Mouse (Mus musculus): ENCODE data around the gene Tex45. TPM values are rescaled to one million over a fixed set of nuclear protein-coding genes. Genes with fewer than 3 reads are reported as not detected.

Gene Tex45
- total and polyA plus RNA-seq, 3 experiments, result 0.06 to 0.12 TPM; not detected in 1

- Histone ChIP-seq H3K36me3 (ENCODE audit: control insufficient read depth in 1 of 2, insufficient read depth in 2 of 2, low read length in 2 of 2) (no peaks in the 10 kb centered on the region), H3K4me1 (ENCODE audit: control insufficient read depth in 1 of 2, insufficient read depth in 2 of 2, low read length in 2 of 2) (no peaks in the 10 kb centered on the region), H3K9me3 (replicated peaks; ENCODE audit: insufficient read depth, low read length) (no peaks in the 10 kb centered on the region), H3K4me3 (ENCODE audit: control insufficient read depth in 1 of 2, insufficient read depth in 1 of 2, low read depth in 2 of 2, low read length in 2 of 2) (no peak overlapping the region), H3K9ac (ENCODE audit: control insufficient read depth, low read depth, low read length, poor library complexity, severe bottlenecking) (no peak overlapping the region), H3K27ac (ENCODE audit: control insufficient read depth, low read depth, low read length) (no peak overlapping the region), H3K79me2 (ENCODE audit: control insufficient read depth, insufficient read depth, low read length, poor library complexity) (no peaks in the 10 kb centered on the region), H3K27me3 (ENCODE audit: control insufficient read depth in 1 of 2, insufficient read depth in 2 of 2, low read length in 2 of 2) (no peaks in the 10 kb centered on the region)
- no peak for DNase-seq (ENCODE audit: low read depth, low spot score)
- TF ChIP-seq ZKSCAN1 (IDR thresholded peaks at IDR 0.05; ENCODE audit: low read depth, low read length) (no peak), CTCF (IDR thresholded peaks at IDR 0.05 in 2 of 3, conservative IDR thresholded peaks at IDR 0.05 in 1 of 3; ENCODE audit: control insufficient read depth in 1 of 3, insufficient read depth in 1 of 3, low read depth in 2 of 3, low read length in 3 of 3, poor library complexity in 1 of 3, severe bottlenecking in 1 of 3) (no peak), ZMIZ1 (IDR thresholded peaks at IDR 0.05; ENCODE audit: low read depth, low read length) (no peak), POLR2A (IDR thresholded peaks at IDR 0.05; ENCODE audit: control insufficient read depth in 1 of 2, insufficient read depth in 1 of 2, low read depth in 1 of 2, low read length in 2 of 2, poor library complexity in 1 of 2) (no peak), MYC (IDR thresholded peaks at IDR 0.05; ENCODE audit: low read depth, low read length) (no peak), TAL1 (IDR thresholded peaks at IDR 0.05; ENCODE audit: low read length) (no peak), SMC3 (IDR thresholded peaks at IDR 0.05; ENCODE audit: low read depth, low read length) (no peak), USF2 (IDR thresholded peaks at IDR 0.05; ENCODE audit: borderline replicate concordance in 1 of 2, insufficient read depth in 1 of 2, low read depth in 1 of 2, low read length in 2 of 2) (no peak)
These were observed 40.7 kb upstream of the Tex45 start for GRCm38 (mm10) chr8:3429966-3430365.

DNA sequence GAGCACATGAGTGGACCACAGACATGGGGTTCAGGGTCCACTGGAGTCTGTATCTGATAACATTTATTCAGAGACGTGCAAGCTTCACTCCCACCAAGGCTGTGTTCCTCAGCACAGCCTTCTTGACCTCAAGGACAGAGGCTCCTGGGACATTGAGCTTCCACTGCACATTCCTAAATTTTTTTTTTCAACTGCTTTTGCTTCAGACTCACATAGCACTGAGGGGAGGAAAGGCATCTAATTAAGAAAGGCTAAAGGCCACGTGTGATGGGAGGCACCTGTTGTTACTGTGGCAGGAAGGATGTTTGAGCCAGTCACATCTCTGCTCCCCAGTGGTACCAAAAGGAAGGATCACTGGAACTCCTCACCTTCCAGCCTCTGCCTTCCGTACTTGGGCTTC lies 39.5 kb upstream of the Tex45 start:
- no peak overlapping the region for H3K4me3 ChIP-seq (ENCODE audit: control insufficient read depth in 1 of 2, insufficient read depth in 1 of 2, low read depth in 2 of 2, low read length in 2 of 2)
- no peaks in the 10 kb centered on the region for H3K79me2 ChIP-seq (ENCODE audit: control insufficient read depth, insufficient read depth, low read length, poor library complexity)
- H3K36me3 ChIP-seq (ENCODE audit: control insufficient read depth in 1 of 2, insufficient read depth in 2 of 2, low read length in 2 of 2), result peaks cover 0 to 3% of the 10 kb centered on the region in 2 experiments; a peak in 2 of 4 replicates
- TF ChIP-seq MXI1 (IDR thresholded peaks at IDR 0.05; ENCODE audit: low read depth, low read length) (no peak), MEF2A (IDR thresholded peaks at IDR 0.05; ENCODE audit: extremely low read depth, insufficient replicate concordance, low read depth, low read length, poor library complexity, severe bottlenecking) (no peak), EP300 (IDR thresholded peaks at IDR 0.05; ENCODE audit: low read depth in 1 of 2, low read length in 2 of 2) (no peak), ZMIZ1 (IDR thresholded peaks at IDR 0.05; ENCODE audit: low read depth, low read length) (no peak), MYB (IDR thresholded peaks at IDR 0.05; ENCODE audit: low read depth, low read length) (no peak), HCFC1 (IDR thresholded peaks at IDR 0.05; ENCODE audit: low read depth, low read length) (no peak), ZC3H11A (IDR thresholded peaks at IDR 0.05; ENCODE audit: low read depth, low read length) (no peak)
- H3K27ac ChIP-seq (ENCODE audit: control insufficient read depth, low read depth, low read length), result no peak overlapping the region
- H3K9me3 ChIP-seq (replicated peaks; ENCODE audit: insufficient read depth, low read length), result no peaks in the 10 kb centered on the region
- H3K9ac ChIP-seq (ENCODE audit: control insufficient read depth, low read depth, low read length, poor library complexity, severe bottlenecking), result no peak overlapping the region
- H3K4me1 ChIP-seq (ENCODE audit: control insufficient read depth in 1 of 2, insufficient read depth in 2 of 2, low read length in 2 of 2), result peaks cover 0 to 5% of the 10 kb centered on the region in 2 experiments; a peak in 1 of 4 replicates
- no peak for DNase-seq (ENCODE audit: low read depth, low spot score)
- H3K27me3 ChIP-seq (ENCODE audit: control insufficient read depth in 1 of 2, insufficient read depth in 2 of 2, low read length in 2 of 2), result no peaks in the 10 kb centered on the region

DNA sequence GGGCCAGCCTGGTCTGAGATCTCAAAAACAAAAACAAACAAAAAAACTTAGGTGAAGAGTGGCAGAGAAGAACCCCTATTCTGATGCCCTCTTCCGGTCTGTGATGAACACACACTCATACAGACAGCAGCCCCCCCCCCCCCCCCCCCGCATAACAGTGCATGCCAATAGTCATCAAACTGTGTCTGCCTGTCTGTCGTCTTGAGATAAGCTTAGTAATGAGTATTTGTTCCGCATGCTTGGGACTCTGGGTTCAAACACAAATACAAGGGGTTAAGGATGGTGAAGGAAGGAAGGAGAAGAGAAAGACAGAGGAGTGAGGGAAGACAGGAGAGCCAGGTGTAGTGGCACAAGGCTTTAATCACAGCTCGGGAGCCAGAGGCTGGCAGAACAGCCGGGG lies 34.2 kb upstream of the Tex45 start:
- Histone ChIP-seq H3K79me2 (ENCODE audit: control insufficient read depth, insufficient read depth, low read length, poor library complexity) (no peaks in the 10 kb centered on the region), H3K36me3 (ENCODE audit: control insufficient read depth in 1 of 2, insufficient read depth in 2 of 2, low read length in 2 of 2) (peaks cover 0 to 8% of the 10 kb centered on the region in 2 experiments; a peak in 2 of 4 replicates), H3K27ac (ENCODE audit: control insufficient read depth, low read depth, low read length) (peak overlapping the region; percentile 30; the same call in 1 of the 2 replicates), H3K9ac (ENCODE audit: control insufficient read depth, low read depth, low read length, poor library complexity, severe bottlenecking) (peak overlapping the region; percentile 41), H3K4me1 (ENCODE audit: control insufficient read depth in 1 of 2, insufficient read depth in 2 of 2, low read length in 2 of 2) (peaks cover 0 to 13% of the 10 kb centered on the region in 2 experiments; a peak in 2 of 4 replicates), H3K4me3 (ENCODE audit: control insufficient read depth in 1 of 2, insufficient read depth in 1 of 2, low read depth in 2 of 2, low read length in 2 of 2) (no peak overlapping the region), H3K27me3 (ENCODE audit: control insufficient read depth in 1 of 2, insufficient read depth in 2 of 2, low read length in 2 of 2) (no peaks in the 10 kb centered on the region), H3K9me3 (replicated peaks; ENCODE audit: insufficient read depth, low read length) (no peaks in the 10 kb centered on the region)
- no peak for TF ChIP-seq POLR2AphosphoS5 (IDR thresholded peaks at IDR 0.05; ENCODE audit: borderline replicate concordance, low read depth, low read length)
- TF ChIP-seq EP300 (IDR thresholded peaks at IDR 0.05; ENCODE audit: low read depth in 1 of 2, low read length in 2 of 2), result peak; percentile 12 to 48; a peak in 2 of 4 replicates
- TF ChIP-seq GATA1 (IDR thresholded peaks at IDR 0.05; ENCODE audit: low read depth, low read length), result 0 out of 2 replicates have a peak, but pooled peaks have one; percentile 4
- no peak for TF ChIP-seq JUND (IDR thresholded peaks at IDR 0.05; ENCODE audit: low read depth, low read length)
- TF ChIP-seq ZMIZ1 (IDR thresholded peaks at IDR 0.05; ENCODE audit: low read depth, low read length), result no peak
- TF ChIP-seq POLR2AphosphoS2 (IDR thresholded peaks at IDR 0.05; ENCODE audit: low read length), result no peak
- DNase-seq (ENCODE audit: low read depth, low spot score), result peak; percentile 58

Data from MEL (cell line).